Mouse (Mus musculus) right cerebral cortex, postnatal 4 days (tissue): ENCODE results near the gene Hes3.

Experiments
- DNase-seq: peaks from one replicate; pipeline ENCODE4 v3.0.0-alpha.2; 2022

The Hes3 gene

DNA sequence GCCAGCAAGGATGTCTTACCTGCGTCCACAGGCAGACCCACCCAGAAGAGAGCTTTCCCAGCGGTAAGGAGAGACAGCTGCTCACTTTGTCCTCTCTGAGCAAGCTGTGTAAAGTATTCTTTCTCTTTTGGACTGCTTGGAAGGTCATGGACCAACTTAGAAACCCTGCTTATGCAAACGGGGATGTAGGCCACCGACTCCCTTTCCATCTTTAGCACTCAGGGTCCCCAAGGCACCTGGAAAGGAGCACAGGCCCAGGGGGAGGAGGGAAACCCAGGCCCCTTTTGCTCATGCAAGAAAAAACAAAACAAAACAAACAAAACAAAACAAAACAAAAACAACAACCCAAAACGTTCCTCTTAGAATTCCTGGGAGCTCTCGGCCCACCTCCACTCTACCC is at the start of gene Hes3:
TSS of gene Hes3 (minus strand) at position 101 of the 400 bp plus-strand sequence.
- DNase-seq: no peak

GRCm38 (mm10) chr4:152340584-152341284 is 49.3 kb upstream of the Hes3 start:
- DNase-seq: no peak

DNA sequence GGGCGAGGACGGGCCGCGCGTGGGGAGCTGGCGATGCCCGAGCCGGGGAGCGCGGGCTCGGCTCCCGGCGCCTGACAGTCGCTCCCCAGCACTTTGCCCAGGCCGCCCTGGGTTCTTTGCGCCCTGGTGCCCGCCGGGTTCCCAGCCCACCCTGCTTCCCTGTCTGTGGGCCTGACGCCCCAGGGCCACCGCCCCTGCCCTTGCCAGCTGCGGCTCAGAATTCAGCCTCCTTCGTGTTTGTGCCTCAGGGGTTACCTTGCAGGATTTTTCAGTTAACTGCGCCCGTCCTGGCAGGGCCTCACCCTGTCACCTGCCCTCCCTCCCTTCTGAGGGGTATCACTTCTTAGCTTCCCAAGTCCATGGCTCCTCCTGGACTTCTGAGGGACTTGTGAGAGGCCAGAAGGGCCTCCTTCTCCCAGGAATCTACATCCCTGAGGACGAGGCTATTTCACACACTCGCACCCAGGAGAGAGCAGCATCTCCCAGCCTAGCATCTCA is 47.9 kb upstream of the Hes3 start:
- no peak for DNase-seq

DNA sequence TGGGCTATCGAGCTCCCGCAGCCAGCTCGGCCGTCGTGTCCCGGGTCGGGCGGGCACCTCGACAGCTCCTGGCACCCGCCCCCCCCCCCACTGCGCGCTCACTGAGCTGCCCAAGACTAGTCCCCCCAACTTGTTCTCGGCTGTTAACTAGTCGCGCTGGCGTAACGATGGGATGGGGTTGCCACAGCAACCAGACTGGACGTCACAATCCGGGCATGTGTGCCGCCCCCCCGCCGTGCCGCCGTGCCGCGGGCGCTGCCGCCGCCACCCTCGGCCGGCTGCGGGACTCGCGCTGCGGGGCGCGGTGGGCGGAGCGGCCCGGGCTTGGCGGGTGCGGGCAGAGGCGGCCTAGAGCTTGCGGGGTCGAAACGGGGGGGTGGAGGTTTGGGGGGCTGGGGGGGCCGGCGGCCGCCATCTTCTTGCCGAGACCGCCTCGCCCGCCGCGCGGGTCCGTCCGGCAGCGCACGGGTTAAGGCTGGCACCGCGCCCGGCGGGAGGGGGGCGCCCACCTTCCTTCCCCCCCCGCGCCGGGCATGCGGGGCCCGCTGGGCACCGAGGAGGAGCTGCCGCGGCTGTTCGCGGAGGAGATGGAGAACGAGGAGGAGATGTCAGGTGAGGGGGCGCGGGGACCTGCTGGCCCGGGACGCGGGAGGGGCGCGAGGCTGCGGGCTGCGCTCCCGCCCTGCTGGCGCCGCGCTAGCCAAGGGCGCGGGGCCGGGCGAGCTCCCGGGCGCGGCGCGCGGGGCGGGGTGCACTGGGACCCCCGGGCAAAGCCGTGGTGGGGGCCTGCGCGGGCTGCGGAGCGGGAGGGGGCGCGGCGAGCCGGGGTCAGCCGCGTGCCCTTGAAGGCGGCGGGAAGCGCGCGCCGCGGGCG is 47.2 kb upstream of the Hes3 start, which contains the start of gene Chd5:
TSS of gene Chd5 (plus strand) at position 233 of the 874 bp plus-strand sequence.
- peak; percentile 83 for DNase-seq

GRCm38 (mm10) chr4:152337772-152338171 is 46.3 kb upstream of the Hes3 start:
- no peak for DNase-seq

- DNase-seq: no peak
These were observed 42.1 kb upstream of the Hes3 start for GRCm38 (mm10) chr4:152333587-152333986.

DNA sequence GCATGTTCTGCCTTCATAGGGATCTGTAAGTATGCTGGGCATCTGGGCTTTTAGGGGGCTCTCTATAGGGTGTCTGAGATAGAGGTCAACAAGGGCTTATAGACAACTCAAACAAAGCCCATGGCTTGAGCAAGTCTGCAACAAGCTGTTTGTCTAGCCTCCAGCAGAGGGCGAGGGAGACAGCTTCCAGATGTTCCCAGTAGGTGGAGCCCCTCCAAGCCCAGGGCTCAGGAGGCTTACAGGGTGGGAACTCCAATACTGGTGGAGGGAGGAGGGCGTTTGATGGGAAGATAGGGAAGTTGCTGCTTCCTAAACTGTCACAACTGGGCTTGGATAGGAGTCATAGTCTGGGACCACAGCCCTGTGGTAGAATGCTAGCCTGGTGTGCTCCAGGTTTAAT is 41.5 kb upstream of the Hes3 start:
- DNase-seq: peak; percentile 77

GRCm38 (mm10) chr4:152328691-152329090 is 37.2 kb upstream of the Hes3 start:
- DNase-seq: peak; percentile 71

GRCm38 (mm10) chr4:152326543-152326942 is 35.1 kb upstream of the Hes3 start:
- no peak for DNase-seq

- DNase-seq: peak; percentile 85
These were observed 34.3 kb upstream of the Hes3 start, which contains the start of gene Rpl22 for GRCm38 (mm10) chr4:152325574-152326411. Gene Rpl22, plus strand, starts transcription at chr4:152325742.

DNA sequence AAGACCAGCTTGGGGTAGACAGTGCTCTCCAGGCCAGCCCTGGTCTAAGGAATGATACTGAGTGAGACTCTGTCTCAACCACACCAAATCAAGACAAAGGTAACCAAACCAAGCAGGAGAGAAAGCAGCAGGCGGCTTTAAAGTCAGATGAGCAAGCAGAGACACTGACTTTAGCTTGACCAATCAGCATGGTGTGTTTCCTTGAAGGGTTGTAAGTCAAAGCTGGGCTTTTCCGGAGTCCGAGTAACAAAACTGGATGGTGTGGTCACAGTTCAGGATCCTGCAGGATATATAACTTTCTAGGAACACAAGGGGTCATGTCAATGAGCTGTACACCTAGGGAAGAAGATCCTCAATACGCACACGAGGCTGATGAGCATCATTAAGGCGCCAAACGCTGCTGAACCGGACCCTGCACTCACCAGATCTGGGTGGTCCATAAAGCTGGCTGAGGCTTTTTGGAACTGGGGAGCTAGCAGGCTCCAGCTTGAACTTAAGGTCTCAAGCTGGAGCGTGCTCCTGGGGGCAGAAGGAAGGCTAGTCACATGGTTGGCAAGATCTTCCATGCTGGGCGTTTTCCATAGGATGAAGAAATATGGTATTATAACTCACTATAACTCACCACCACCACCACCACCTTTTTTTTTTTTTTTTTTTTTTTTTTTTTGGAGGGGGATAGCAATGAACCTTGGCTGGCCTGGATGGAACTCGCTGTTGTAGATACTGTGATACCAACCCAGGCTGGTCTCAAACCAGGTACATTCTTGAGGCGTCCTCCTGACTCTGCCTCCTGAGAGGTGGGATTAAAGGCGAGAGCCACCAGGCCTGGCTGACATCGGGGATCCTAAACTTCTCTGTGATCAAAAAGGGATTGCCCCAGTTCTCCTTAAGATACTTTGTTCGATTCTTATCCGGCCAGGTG is 33.4 kb upstream of the Hes3 start:
- no peak for DNase-seq

GRCm38 (mm10) chr4:152321464-152321863 is 30.0 kb upstream of the Hes3 start:
- no peak for DNase-seq

DNA sequence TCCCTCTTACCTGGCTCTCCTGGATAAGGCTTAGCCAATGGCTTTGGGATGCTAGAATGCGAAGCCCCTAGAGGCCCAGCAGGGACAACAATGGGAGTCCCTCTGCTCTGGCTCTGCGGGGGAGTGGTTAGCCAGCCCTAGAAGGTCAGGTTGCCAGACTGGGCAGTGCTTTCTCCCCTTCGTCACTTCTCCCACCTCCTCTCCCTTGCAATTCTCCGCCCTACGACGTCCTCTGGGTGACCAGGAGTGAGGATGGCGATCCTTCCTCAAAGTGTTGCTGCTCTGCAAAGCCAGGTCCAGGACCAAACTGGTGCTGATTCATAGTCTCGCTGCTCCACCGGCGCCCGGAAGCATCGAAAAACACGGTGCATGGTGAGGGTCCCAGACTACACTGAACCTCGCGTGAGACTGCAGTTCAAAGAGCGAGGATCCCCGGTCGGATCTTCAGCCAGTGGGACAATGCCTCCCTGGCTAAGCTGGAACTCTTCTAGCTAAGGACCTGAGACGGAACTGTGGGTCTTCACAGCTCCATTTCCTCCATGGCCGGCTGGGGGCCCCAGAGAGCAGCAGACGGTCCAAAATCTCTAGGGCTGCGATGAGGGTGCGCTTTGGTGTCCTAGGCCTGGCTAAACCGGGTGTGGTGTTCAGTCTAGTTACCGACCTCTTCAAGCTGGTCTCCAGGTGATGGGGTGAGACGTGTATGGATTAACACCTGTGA is 27.2 kb upstream of the Hes3 start, which contains the start of gene Rnf207:
TSS of gene Rnf207 (minus strand) at position 477 of the 718 bp plus-strand sequence.
- DNase-seq: peak; percentile 57

- DNase-seq: no peak
These were observed 26.2 kb upstream of the Hes3 start for GRCm38 (mm10) chr4:152317631-152318033.

GRCm38 (mm10) chr4:152315498-152316213 is 24.2 kb upstream of the Hes3 start:
- no peak for DNase-seq

GRCm38 (mm10) chr4:152313934-152314333 is 22.5 kb upstream of the Hes3 start:
- peak; percentile 75 for DNase-seq

DNA sequence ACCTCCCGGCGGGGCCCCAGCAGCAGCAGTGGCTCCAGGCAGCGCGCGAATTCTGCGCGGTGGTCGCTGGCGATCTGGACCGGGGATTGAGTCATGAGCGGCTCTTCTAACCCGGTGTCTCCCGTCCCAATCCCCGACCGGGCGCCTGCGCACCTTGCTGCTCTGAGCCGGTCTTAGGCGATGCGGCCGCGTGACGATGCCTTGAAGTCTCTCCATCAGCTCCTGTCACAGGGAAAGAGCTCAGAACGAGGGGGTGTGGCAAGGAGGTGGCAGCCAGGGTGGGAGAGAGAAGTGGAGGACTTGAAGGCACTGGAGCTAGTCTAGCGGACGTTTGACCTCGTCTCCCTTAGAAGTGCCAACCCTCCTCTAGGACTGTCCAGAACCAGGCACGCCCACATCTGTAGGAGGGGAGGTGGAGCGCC is 21.8 kb upstream of the Hes3 start:
- peak; percentile 40 for DNase-seq

- no peak for DNase-seq
These were observed 20.7 kb upstream of the Hes3 start for GRCm38 (mm10) chr4:152312186-152312585.

DNA sequence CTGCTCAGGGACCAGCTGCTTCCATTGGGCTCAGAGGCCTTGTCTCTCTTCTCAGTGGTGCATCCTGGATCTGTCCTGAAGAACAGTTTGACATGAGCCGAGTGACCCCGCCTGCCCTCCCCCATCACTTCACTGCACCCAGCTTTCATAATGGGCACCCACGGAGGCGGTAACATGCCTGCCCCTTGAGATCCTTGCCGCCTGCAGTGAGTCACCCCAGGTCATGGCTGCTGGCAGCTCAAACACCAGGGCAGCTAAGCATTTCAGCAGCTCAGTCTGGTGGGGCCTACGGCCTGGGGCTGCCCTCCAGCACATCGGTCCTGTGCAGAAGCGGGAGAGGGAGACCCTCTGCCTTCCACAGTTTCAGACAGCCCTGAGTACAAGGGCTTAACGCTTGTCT is 16.1 kb upstream of the Hes3 start:
- no peak for DNase-seq

DNA sequence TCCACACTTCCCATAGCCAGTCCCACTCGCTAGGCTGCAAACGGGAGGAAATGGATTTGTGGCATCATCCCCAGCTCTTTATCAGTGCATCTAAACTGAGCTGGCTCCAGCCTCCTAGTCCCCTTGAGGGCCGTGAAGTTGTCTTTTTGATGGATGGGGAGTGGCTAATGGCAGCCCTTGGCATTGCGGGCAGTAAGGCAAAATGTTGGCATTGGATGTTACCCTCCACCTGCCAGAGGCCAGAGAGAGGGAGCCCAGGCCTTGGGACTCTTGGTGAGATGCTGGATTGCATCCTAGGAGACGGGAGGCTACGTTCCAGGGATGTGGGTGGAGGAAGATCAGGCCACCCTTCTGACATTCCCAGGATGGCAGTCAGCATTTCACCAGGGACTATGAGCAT is 14.5 kb upstream of the Hes3 start:
- DNase-seq: no peak
